Mouse (Mus musculus): ENCODE data around the gene Slc9a8.

Slc9a8 gene

DNA sequence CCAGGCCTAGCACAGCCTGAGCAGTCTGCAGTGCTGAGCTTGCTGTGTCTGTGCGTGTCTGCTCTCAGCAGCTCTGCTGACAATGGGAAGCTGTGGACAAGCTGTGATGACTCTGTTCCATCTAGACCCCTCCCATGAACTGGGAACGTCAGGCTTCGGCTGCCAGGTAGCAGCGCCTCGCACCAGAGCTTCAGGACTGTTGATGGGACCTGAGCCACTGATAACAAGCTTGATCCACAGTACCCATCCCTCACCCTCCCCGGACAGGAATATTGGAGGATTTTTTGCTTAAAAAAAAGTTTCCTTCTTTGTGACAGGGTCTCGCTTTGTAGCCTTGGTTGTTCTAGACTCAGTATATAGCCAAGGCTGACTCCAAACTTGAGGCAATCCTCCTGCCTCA lies 25.7 kb downstream of the Slc9a8 start:
- DNase-seq (ENCODE audit: extremely low read depth, low read depth, low spot score) = no peak

DNA sequence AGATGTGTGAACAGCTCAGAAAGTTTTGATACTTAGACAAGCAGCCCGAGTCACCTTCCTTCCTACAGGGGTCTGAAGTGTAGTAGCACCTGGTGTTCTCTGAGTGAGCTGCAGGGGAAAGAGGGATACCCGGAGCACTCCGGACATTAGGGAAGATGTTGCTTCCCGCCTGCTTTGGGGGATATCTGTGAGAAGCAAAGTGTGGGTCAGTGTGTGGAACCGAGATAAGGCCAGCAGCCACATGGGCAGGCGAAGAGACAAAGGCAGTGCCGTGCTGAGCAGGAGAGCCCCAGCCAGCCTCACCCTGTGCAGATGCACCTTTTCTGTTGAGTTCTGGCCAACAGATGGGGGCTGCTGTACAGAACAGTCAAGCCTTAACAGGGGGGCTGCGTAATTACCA lies 26.1 kb downstream of the Slc9a8 start:
- DNase-seq (ENCODE audit: extremely low read depth, low read depth, low spot score) = no peak

DNA sequence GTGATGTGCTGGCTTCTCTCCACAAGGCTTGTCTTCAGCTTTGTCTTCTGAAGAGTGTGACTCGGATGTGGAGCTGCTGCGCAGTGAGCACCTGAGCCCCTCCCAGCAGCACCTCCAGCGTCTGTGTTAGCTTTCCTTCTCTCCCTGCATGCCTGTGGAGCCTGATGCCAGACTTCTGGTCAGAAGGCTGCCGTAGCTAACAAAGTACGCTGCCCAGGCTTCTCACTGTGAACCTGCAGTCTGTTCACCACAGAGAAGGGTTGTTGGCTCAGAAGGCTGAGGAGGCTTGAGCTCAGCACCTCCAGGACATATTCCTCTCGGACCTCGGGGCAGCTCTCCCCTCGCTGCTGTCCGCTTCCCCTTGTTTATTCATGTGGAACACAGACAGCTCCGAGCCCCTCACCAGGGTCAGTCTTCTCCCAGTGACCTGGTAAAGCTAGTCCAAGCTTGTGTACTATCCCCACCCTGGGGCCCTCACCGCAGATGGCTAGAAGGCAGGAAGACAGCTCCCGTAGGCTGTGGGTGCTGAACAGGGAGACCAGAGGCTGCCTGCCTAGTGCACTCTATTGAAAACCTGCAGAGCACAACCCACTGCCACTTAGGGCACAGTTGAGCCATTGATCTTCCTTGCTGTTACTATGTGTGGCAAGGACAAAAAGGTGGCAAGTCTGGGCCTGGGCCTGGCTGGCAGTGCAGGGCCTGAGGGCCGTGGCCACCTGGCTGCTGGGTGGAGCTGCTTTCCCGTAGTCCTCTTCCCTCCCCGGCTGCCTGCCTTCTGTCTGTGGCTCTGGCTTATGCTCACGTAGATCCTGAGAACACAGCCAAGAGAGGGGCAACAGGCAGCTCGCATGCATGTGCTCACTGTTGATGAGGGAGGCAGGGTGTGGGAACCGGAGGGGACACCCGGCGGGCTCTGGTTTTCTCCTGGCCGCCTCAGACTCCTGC lies 28.1 kb downstream of the Slc9a8 start:
- DNase-seq (ENCODE audit: extremely low read depth, low read depth, low spot score) = peak; percentile 47

DNA sequence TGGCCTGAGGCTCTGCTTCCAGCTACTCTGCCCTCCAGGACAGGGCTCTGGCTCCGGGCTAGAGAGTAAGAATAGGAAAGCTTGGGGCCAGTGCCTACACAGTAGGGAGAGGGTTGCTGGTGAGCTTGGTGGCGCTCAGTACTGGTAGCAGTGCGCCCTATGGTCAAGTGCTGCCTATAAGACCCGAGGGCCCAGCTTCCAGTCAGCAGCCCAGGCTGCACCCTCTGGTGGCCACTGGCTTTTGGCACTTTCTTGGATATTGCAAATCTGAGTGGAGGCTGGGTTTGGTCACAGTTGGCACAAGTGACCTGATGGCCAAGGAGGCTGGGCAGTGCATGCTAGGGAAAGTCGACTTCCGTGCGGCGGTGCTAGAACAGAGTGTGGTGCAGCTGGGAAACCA lies 29.1 kb downstream of the Slc9a8 start:
- DNase-seq (ENCODE audit: extremely low read depth, low read depth, low spot score) = no peak

DNA sequence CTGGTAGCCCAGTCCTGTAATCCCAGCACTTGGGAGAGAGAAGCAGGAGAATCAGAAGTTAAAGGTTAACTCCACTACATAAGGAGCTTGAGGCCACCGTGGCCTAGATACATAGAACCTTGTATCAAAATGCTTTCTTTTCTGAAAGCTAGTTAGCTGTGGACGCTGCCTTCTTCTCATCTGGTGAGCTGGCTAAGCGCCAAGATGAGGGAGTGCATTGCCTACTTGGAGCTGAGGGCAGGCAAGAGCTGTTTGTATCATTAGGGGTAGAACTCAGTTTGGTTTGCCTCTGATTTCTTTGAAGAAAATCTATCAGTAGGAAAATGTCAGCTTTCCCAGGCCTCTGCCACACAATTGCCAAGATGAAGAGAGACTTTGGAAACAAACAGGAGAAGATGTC lies 32.3 kb downstream of the Slc9a8 start:
- DNase-seq (ENCODE audit: extremely low read depth, low read depth, low spot score) = no peak

DNA sequence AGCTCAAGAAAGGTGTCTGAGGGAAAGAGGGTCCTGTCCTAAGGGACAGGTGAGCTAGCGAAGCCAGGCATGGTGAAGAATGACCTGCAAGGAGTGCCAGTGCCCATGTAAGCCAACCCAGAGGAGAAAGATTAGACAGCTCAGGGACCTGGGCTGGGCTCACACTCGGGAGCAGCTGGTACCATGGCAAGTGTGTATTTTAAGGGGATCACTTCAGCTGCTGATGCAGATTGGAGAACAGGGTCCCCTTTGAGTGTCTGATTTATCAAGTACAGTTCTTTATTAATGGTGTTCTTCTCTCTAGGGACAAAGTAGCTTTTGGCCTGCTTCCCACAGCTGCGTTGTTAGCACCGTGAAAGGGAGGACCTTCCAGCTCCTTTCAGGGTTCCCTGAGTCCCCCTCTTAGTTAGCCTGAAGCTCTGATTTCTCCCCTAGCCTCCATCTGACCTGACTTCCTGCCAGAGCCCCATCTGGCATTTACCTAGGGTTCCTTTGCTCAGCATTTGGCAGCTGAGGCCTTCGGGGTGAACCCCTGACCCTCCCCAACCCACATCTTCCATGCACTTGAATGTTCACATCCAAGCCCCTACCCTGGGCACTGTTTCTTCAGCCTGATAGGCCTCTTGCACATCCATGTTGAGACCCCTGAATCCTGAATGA lies 35.0 kb downstream of the Slc9a8 start:
- no peak for DNase-seq (ENCODE audit: extremely low read depth, low read depth, low spot score)

DNA sequence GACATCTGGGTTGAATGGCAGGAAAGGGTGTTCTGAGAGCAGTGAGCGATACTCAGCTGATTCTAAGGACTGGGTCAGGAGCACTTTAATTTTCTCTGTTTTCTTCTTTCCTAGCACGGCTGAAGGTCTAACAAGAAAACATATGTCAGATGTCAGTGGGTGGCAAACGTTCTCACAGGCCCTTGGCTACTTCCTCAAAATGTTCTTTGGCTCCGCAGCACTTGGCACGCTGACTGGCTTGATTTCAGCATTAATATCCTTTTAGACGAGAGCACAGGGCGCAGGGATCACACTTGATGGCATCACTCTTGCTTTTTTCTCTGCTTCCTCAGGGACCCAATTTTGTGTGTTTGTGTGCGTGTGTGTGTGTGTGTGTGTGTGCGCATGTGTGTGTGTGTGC lies 35.7 kb downstream of the Slc9a8 start:
- peak; percentile 28 for DNase-seq (ENCODE audit: extremely low read depth, low read depth, low spot score)

DNA sequence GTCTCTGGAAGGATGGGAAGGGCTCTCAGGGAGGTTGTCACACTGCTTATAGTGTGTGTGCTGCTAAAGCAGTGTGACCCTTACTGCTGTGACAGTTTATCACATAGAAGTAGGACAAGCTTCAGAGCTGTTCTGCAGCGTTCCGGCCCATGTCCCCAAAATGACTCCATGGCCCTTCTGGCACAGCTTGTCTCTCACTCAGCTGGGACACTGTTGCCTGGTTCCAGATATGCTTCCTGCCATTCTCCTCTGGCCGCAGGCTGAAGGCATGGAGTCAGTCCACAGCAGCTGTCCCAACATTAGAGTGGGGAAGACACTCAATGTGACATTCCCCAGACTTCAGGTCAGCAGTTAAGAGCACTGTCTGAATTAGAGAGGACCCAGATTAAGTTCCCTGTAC lies 37.0 kb downstream of the Slc9a8 start:
- no peak for DNase-seq (ENCODE audit: extremely low read depth, low read depth, low spot score)

DNA sequence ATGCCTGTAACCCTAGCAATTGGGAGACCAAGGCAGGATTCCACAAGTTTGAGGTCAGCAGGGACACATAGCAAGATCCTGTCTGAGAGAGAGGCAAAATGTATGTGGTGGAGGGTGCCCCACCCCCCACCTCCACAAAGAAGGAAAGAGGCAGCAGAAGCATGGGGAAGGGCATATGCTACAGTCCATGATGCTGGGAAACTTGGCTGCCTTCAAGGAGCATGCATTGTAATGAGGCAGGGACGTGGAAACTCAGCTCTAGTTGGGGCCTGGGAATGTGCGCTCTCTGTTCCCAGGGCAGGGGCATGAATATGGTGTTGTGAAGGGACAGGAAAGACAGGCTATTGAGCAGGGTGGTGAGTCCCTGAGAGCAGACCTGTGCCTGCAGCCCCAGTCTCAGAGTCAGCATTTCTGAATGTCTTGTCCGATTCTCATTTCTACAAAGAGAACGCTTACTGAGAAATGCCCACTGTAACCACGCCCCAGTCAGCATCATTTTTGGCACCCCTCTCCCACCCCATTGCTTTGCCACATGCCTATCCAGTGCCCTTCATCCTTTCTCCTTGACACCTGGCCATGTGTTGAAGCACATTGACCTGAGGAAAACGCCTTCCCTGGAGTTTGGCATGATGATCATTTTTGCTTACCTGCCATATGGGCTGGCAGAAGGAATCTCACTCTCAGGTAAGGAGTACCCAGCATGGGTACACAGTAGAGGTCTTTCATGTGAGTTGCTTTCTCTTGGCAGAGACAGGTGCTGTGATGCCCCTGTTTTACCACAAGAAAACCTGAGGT lies 37.8 kb downstream of the Slc9a8 start:
- no peak for DNase-seq (ENCODE audit: extremely low read depth, low read depth, low spot score)

DNA sequence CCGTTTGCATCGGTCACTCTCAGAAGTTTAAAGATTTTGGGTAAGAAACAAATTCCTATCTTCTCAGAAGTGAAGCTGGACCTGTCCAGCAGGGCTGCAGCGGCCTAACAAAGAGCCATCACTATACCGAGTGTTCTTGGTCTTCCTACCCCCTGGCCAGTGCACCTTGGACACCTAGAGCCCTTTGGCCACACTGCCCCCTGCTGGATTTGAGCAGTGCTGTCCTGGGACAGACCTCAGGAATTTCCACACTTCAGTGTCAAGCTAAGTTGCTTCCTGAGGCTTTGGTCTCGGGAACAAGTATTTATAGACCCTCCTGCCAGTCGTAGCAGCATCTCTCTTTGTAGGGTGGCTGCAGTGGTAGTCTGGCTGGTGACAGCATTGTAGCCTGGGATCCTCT lies 41.4 kb downstream of the Slc9a8 start:
- no peak for DNase-seq (ENCODE audit: extremely low read depth, low read depth, low spot score)

DNA sequence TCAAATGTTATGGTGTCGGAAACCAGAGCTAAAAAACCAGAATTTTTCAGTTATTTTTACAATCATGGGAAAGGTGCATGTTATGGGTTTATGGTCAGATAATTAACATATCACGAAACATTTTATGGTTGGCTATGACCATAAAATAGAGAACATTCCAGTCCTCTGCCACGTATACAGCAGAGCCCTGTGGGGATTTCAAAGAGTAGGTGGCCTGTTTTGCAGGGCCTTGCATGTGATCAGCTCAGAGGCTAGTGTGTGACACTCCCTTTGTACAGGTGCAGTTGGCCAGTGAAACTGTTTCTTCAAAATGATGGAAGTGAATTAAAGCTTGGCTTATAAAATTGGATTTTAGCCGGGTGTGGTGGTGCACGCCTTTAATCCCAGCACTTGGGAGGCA lies 42.3 kb downstream of the Slc9a8 start:
- no peak for DNase-seq (ENCODE audit: extremely low read depth, low read depth, low spot score)

DNA sequence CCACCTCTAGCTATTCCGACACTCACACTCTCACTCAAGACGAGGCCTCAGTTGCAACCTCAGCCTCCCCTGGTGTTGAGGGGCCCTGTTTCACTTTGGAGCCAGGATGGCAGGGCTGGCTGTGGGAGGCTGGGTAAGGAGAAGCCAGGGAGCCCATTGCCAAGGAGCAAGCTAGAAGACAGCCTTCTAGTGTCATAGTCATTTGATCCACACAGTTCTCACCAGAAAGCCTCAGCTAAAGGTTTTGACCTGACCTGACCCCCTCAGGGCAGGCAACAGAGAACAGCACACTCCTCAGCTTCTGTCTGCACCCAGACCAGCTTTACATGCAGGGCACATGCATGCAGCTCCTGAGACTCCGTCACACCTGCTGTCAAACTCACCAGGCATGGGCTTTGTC lies 44.4 kb downstream of the Slc9a8 start:
- no peak for DNase-seq (ENCODE audit: extremely low read depth, low read depth, low spot score)

DNA sequence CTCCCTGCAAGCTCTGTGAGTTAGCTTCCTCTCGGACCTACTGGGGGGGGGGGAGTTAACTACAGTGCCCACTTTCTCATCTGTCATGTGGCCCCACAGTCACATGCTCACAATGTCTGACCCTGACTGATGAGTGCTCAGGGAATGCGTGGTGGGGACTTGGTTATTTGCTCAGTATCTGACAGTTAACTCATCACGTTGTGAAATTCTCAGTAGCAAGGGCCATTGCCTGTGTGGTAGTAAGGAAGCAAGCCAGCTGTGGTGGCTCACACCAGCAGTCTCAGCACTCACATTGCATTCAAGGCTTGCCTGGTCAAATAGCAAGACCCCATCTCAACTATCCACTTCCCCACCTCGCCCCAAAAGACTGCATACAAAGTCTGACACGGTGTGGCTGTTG lies 45.7 kb downstream of the Slc9a8 start:
- DNase-seq (ENCODE audit: extremely low read depth, low read depth, low spot score) = no peak

DNA sequence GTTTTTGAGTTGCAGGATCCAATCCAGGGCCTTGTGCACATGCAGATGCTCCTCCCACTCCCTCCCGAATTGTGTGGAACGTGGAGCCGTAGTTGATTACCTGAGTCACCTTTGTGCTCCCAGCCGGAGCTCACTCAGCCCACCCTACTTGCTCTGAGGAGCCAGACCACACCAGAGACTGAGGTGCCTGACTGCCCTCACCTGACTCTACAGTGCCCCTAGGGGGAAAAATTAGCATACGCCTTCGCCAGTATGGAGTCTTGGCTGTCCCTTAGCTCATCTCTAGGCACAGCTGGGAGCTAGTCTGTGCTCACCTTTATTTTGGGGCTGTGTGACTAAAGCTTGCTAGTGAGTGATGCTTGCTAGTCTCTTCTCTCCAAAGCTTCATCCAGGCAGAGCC lies 46.9 kb downstream of the Slc9a8 start:
- DNase-seq (ENCODE audit: extremely low read depth, low read depth, low spot score) = no peak

DNA sequence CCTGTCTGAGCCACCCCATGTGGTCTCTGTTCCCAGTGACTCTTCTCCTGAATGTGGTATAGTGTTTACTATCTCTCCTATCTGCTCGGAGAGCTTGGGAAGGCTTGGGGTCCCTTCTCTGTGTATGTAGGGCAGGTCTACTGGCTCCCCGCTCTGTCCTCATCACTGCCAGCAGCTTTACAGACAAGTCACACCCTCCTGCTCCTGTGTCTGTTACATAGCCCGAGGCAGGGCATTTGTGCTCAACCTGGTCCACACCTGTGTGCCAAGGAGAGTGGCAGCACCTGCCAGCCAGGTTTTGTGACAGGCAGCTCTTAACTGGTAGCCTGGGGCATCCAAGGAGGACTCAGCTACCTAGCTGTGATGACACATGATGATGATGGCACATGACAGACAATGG lies 49.1 kb downstream of the Slc9a8 start:
- no peak for DNase-seq (ENCODE audit: extremely low read depth, low read depth, low spot score)

DNA sequence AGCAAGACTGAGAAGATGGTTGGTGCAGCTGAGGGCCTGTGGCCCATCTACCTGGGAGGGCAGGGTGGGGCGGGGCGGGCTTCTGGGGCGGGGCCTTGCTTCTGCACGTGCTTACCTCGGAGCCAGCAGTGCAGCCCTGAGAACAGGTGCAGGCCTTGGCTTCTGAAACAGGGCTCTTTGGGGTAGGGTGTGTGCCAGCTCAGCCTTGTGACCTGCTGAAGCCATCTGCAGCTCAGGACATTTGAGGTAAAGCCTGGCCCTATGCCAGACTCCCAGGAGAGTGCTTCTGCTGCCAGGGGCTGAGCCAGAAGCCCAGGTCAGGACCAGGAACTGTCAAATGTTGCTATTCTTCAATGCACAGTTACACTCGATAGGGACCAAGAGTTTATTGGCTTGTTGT lies 50.1 kb downstream of the Slc9a8 start:
- DNase-seq (ENCODE audit: extremely low read depth, low read depth, low spot score) = no peak

DNA sequence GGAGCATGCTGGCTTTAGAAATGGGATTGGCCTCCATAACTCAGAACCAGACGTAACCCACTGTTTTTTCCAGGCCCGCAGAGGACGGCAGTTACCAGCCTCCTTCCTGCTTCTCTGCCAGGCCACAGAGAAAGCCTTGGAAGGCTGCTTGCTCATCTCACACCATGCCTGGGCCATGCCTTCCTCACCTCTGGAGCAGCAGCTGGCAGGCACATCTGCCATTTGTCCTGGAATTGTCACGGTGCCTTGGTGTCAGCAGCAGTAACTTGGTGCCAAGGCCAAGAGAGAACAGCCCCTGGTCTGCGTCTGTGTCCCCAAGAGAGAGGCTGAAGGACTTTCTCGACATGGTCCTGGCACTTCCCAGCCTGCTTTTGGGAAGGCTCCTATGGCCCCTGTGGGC lies 52.7 kb downstream of the Slc9a8 start:
- DNase-seq (ENCODE audit: extremely low read depth, low read depth, low spot score) = no peak

DNA sequence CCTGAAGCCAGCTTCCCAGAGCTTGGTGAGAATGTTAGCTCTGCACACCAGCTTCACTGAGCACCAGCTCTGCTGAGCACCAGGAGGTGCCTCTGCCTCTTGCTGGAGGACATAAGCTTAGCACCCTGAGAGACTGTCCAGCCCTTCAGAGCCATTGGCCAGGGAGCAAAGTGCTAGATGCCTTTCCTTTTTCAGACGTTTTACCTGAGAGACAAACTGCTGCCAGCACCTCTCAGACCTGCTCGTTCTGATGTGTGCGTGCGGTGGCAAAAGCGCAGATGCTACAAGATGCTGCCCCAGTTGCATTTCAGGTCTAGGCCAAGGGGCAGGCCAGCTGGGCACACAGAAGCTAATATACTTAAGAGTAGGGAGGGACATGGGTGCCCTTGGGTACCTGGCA lies 54.1 kb downstream of the Slc9a8 start:
- DNase-seq (ENCODE audit: extremely low read depth, low read depth, low spot score) = no peak

DNA sequence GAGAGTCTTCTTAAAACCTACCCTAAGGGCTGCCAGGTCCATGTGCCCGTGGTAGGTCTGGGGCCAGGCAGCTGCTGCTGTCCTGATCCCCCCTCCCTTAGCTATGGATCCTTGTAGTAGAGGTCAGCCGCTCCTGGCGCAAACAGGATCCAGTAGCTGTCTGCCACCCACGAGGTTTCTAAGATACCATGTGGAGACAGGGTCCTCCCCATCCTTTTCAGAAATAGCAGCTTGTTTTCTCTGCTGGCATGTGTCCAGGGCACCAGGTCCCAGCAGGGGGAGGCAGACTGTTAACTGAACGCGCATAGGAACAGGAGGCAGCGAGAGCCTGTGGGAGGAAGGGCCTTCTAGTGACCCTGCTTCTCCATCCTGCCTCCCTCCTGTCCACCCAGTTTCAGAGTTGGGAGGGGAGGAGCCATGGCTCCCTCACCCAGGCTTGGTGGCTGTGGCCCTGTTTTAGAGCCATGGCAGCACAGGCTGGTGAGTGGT lies 54.7 kb downstream of the Slc9a8 start:
- DNase-seq (ENCODE audit: extremely low read depth, low read depth, low spot score) = no peak

DNA sequence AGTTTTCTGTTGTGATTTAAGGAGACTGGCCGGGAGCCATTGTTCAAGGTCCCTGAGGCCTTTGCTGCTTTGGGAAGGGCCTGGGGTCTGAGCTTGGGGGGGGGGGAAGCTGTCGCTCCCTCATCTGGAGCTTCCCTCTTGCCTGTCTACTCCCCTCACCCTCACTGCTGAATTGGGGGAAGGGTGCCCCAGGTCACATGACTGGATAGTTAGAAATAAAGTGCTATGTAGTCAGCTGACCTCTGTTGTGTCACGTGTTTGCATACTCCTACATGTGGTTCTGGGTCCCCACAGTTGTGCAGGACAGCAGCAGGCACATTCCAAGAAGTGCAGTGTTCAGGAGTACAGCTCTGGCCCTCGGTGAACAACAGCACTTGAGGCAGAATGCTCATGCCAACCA lies 55.2 kb downstream of the Slc9a8 start:
- DNase-seq (ENCODE audit: extremely low read depth, low read depth, low spot score) = no peak

DNA sequence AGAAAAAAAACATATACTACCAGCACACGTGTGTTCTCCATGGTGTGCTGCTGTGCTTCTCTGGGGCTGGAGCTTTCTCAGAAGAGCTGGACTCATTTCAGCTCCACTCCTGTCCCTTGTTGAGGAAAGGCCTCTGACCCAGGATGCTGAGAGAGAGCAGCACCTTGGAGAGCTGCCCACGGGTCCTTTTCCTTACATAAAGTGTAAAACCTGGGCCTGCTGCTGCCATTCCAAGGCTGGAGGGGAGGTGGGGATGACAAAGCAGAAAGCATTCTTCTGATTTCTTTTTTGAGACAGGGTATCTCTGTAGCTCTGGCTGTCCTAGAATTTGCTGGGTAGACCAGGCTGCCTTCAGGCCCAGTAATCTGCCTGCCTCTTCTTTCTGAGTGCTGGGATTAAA lies 56.6 kb downstream of the Slc9a8 start:
- DNase-seq (ENCODE audit: extremely low read depth, low read depth, low spot score) = no peak

DNA sequence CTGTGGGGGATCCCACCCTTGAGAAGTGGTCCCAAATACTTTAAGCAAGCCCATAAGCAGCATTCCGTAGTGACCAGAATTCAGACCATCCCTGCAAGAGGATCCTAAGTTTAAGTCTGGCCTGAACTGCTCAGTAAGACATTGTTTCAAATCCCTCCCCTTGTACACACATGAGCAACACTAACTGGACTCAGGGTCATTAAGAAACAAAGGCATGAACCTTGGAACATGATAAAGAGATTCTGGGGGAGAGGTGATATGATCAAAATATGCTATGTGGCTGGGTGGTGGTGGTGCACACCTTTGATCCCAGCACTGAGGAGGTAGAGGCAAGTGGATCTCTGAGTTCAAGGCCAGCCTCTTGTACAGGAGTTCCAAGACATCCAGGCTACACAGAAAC lies 58.0 kb downstream of the Slc9a8 start:
- no peak for DNase-seq (ENCODE audit: extremely low read depth, low read depth, low spot score)
